Mouse (Mus musculus) megakaryocyte, embryonic 14.5 days (primary cell): ENCODE data around the gene Rps5.

Source experiments
- FLI1 ChIP-seq: IDR thresholded peaks from 2 replicates; pipeline ENCODE4 v1.6.1; 2012; ENCODE audit warnings: low read length, inconsistent platforms, mixed read lengths
- GATA1 ChIP-seq: IDR thresholded peaks from 3 replicates; pipeline ENCODE4 v1.6.1; 2012; ENCODE audit warnings: mixed read lengths, low read length, inconsistent platforms, borderline replicate concordance

GRCm38 (mm10) chr7:12921318-12921704 lies 779 bp upstream of the Rps5 start:
- TF ChIP-seq FLI1 = no peak
- TF ChIP-seq GATA1 = no peak
